Mouse (Mus musculus) brain, embryonic 18.5 days (tissue): ENCODE results near the gene Cwc27.

Source experiments
- DNase-seq: peaks from one replicate; pipeline ENCODE4 v3.0.0-alpha.2; 2012; ENCODE audit warnings: low read depth, low spot score

Cwc27 gene

GRCm38 (mm10) chr13:104816635-104817571 is at the start of gene Cwc27:
Cwc27 (minus strand) TSS chr13:104817142.
- DNase-seq = peak; percentile 79

- DNase-seq = no peak
Measured at GRCm38 (mm10) chr13:104866726-104867125, 49.8 kb upstream of the Cwc27 start.

GRCm38 (mm10) chr13:104863127-104863979 is 46.4 kb upstream of the Cwc27 start, which contains the start of gene Shisal2b:
Shisal2b (minus strand) TSS chr13:104863893.
- no peak for DNase-seq

- DNase-seq = no peak
Measured at GRCm38 (mm10) chr13:104853645-104854044, 36.7 kb upstream of the Cwc27 start.

GRCm38 (mm10) chr13:104843295-104844089 is 26.6 kb upstream of the Cwc27 start:
- DNase-seq = no peak

GRCm38 (mm10) chr13:104841937-104842336 is 25.0 kb upstream of the Cwc27 start:
- no peak for DNase-seq

- DNase-seq = no peak
Measured at GRCm38 (mm10) chr13:104837628-104838027, 20.7 kb upstream of the Cwc27 start.

- no peak for DNase-seq
Measured at GRCm38 (mm10) chr13:104832811-104833210, 15.9 kb upstream of the Cwc27 start.

GRCm38 (mm10) chr13:104825470-104825869 is 8.5 kb upstream of the Cwc27 start:
- no peak for DNase-seq

- DNase-seq = no peak
Measured at GRCm38 (mm10) chr13:104822411-104822838, 5.5 kb upstream of the Cwc27 start.

- DNase-seq = no peak
Measured at GRCm38 (mm10) chr13:104821908-104822307, 5.0 kb upstream of the Cwc27 start.

GRCm38 (mm10) chr13:104821192-104821591 is 4.2 kb upstream of the Cwc27 start:
- DNase-seq = no peak

- no peak for DNase-seq
Measured at GRCm38 (mm10) chr13:104817696-104818095, 754 bp upstream of the Cwc27 start.

GRCm38 (mm10) chr13:104816270-104816634 is 690 bp downstream of the Cwc27 start:
- DNase-seq = no peak

- DNase-seq = peak; percentile 50
Measured at GRCm38 (mm10) chr13:104805681-104806080, 11.3 kb downstream of the Cwc27 start.

- no peak for DNase-seq
Measured at GRCm38 (mm10) chr13:104799566-104800182, 17.3 kb downstream of the Cwc27 start.

GRCm38 (mm10) chr13:104799067-104799466 is 17.9 kb downstream of the Cwc27 start:
- DNase-seq = no peak

GRCm38 (mm10) chr13:104794421-104794820 is 22.5 kb downstream of the Cwc27 start:
- no peak for DNase-seq

- DNase-seq = no peak
Measured at GRCm38 (mm10) chr13:104792184-104792583, 24.8 kb downstream of the Cwc27 start, which contains the start of gene Srek1ip1. Srek1ip1 (plus strand) TSS chr13:104792484.

- DNase-seq = peak; percentile 12
Measured at GRCm38 (mm10) chr13:104789663-104790062, 27.3 kb downstream of the Cwc27 start.

GRCm38 (mm10) chr13:104787260-104787659 is 29.7 kb downstream of the Cwc27 start:
- DNase-seq = peak; percentile 18
